Mouse (Mus musculus) thymus, postnatal 10 days (tissue): ENCODE results near the gene Mrm1.

Source experiments
- DNase-seq, 2 experiments: peaks; one replicate each; pipeline ENCODE4 v3.0.0; 2021; ENCODE audit warnings: low spot score in 2 of 2

Gene Mrm1

DNA sequence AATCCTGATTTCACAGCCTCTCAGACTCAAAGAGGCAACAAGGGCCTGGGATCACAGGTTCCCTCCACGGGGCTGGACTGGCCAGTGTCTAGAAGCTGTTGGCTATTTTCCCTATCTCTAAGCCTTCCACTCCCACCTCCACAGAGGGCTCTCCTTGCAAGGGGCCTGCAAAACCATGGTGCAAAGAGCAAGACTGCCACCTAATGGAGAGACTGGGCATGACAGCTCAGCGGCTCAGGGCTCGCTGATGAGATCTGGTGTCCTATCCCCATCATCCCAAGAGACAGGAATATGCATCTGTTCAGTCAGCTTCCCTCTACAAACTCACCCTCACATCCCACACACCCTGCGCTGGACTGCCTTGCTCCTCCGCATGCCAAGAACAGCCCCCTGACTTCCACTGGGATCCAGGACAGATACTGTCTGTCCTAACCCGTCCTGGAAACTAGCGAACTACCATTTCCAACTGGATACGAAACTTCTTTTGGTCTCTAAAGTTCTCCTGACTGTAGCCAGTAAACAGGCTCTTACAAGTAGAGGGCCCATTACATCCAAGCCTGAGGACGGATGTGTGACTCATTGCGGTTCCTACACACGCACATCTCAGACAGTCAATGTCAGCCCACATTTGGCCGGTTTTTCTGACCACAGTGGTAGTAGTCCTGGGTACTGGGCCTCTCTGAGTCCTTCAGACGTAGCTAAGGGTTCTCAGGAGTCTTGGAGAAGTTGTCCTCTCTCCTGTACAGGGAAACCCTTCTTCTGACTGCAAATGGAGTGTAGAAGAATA is 5.4 kb downstream of the Mrm1 start:
- peak; percentile 34 to 73 for DNase-seq

- DNase-seq, result no peak
Observed at GRCm38 (mm10) chr11:84804373-84804772, 14.9 kb downstream of the Mrm1 start.

GRCm38 (mm10) chr11:84797627-84798353 is 21.5 kb downstream of the Mrm1 start:
- DNase-seq, result peak in 1 of 2 experiments; percentile 66

GRCm38 (mm10) chr11:84797026-84797425 is 22.3 kb downstream of the Mrm1 start:
- DNase-seq, result no peak

DNA sequence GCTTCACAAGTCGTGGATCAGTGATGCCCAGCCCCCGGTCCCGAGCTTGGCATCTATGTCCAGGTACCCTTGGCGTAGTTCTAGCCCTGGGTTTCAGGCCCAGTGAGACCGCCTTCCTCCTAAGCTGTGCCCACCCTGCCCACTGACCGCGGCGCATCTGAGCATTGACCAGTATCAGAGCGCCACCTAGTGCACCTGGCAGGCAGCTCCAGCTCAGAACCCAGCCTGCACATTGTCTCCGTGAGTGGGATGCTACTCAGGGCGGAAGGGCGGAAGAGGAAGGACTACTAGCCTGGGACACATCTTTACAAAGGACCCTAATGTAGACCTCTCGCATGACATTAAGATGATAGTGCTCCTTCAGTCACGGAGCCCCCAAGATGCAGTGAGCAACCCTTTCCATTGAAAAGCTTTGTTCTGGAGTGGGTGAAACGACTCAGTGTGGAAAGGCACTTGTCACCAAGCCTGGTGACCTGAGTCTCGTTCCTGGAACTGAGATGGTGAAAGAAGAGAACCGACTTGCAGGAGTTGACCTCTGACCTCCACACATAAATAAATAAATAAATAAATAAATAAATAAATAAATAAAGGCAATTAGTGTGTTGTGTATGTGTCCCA is 24.7 kb downstream of the Mrm1 start:
- peak in 1 of 2 experiments; percentile 32 for DNase-seq

GRCm38 (mm10) chr11:84793545-84793944 is 25.8 kb downstream of the Mrm1 start:
- DNase-seq, result no peak

DNA sequence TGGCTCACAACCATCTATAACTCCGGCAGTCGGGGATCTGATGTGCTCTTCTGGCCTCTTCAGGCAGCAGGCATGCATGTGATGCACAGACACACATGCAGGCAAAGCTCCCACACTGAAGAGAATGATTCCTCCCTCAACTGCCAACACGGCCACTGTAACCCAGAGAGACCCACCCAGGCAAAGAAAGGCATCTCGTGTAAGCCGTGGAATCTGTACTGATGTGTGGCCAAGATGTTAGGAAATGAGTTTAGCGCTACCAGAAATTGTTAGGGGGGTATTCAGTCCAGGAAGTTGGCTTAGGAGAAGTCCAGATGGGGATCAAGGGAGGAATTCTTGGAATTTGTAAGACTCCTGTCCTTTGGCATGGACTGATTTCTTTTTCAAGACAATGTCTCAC is 28.9 kb downstream of the Mrm1 start:
- no peak for DNase-seq

GRCm38 (mm10) chr11:84780143-84780870 is 39.0 kb downstream of the Mrm1 start:
- no peak for DNase-seq

DNA sequence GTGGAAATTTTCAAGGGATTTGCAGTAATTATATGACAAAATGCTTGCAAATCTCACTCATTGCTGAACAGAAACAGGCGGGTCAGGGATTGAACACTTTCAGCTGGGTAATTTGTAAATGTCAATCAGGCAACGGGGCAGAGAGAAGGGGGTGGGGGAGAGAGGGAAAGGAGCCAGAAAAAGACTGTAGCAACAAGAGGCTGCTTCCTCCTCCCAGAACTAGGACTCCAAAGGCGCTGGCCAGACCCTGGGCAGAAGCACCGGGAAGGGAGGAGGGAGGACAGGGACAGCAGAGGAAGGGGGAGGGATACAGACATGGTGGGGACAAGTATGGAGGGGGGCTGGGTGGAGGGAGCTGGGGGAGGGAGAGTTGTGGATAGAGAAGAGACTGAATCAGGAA is 43.8 kb downstream of the Mrm1 start:
- DNase-seq, result no peak

GRCm38 (mm10) chr11:84774870-84775514 is 44.3 kb downstream of the Mrm1 start:
- no peak for DNase-seq

DNA sequence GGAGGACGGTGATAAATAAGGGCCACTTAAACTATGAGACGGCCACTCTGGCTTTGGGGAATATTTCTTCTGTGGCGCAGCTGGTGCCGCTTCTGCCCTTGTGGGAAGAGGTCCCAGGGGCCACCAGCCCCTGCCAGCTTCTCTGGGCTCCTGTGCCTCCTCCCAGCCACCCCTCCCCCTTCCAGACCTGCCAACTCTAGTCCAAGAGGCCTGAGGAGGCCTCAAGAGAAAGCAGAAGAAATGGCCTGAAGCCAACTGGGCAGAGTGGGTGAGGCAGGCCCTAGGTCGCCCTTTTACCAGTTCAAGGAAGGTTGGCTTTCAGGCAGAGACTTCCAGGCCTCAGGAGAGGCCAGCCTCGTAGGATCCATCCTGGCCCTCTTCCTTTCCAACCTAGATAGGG is 51.4 kb downstream of the Mrm1 start:
- no peak for DNase-seq

- no peak for DNase-seq
Observed at GRCm38 (mm10) chr11:84765125-84765524, 54.2 kb downstream of the Mrm1 start.

DNA sequence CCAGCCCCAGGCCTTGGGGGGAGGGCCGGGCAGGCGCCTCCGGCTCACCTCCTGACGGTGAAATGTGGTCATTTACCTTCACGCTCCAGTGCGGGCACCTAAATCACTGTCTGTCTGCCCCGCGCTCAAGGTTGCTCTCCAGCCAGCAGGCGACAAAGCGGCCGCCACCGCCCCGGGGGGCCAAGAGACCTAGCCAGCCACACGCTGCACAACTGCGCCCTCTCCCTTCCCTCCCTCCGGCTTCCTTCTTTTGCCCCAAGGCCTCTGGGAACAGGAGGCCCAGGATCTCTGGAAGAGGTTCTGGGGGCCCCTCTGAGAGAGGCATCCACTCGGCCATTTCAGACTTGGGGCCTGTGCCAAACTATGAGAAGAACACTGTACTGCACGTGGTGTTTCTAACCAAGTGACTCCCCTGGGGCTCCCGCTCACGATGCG is 54.8 kb downstream of the Mrm1 start:
- DNase-seq, result no peak

DNA sequence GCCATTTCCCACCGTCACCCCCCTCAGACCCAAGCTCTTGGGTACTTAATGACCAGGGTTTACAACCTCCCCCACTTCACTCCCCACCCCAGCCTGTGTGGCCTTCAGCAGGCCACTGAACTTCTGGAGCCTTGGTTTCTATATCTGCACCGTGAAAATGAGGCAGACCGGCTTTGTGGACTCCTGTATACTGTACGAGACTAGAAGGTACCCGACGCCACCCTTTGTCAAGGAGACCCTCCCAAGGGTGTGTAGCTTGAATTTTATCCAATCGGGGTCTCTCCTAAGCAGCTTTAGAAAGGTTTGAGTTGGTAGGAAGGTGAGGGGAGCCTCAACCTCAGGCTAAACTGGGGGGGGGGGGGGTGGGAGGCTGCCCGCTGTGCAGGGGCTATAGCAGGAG is 55.2 kb downstream of the Mrm1 start:
- DNase-seq, result no peak
